Mouse (Mus musculus): ENCODE measurements around the gene Hdac7. TPM values are rescaled to one million over a fixed set of nuclear protein-coding genes. Genes with fewer than 3 reads are reported as not detected.
A peak's percentile ranks its signal among the peaks of the same experiment; 100 is the strongest.

Gene Hdac7
- total and polyA plus RNA-seq, 2 experiments from 2014 or later, result 21.6 to 29.4 TPM

DNA sequence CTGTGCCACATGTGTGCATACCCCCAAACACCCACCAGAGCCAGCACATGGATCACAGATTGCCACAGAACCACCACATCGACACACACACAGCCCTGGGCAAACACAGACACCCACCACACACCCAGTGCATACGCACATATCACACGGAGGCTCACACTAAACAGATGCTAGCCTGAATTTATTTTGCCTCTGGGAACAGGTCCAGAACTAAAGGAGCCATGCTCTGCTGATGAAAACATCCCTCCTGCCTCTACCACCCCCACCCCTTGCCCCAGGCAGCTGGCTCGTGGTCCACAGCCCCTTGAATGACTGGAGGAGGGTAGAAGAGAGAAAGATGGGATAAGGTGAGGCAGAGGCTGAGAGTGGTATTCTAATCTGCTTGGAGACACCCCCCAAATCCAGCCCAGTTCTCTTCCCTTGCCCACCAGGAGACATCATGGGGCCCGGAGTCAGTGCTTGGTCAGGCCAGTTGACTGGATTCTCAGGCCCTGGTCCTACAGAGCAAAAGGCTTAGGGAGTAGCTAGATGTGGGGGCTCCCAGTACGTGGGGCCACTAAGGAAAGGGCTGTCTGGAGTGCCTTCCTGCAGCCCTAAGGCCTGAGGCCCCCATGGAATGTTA is 16.0 kb downstream of the Hdac7 start:
- no peaks in the 10 kb centered on the region; the same call in 1 of the 2 replicates for H3K36me3 ChIP-seq (ENCODE audit: insufficient read depth)
- no peak overlapping the region for H3K4me3 ChIP-seq (ENCODE audit: low read depth, low read length)
- no peak for ATAC-seq
- peak overlapping the region; percentile 28 for H3K4me2 ChIP-seq (ENCODE audit: low read depth)
- TF ChIP-seq CTCF (IDR thresholded peaks at IDR 0.05; ENCODE audit: low read depth), result no peak
- WGBS, result 43% methylated on average over 6 of the region's 6 CpGs
- peaks cover 51% of the 10 kb centered on the region for H3K4me1 ChIP-seq (ENCODE audit: insufficient read depth)
- DNase-seq, result no peak
- H3K27me3 ChIP-seq (ENCODE audit: insufficient read depth, low read length), result no peaks in the 10 kb centered on the region
- no peak overlapping the region for H3K9ac ChIP-seq
- 0 out of 2 replicates have a peak overlapping the region, but pooled peaks have one; percentile 15 for H3K27ac ChIP-seq (ENCODE audit: low read depth, low read length)
- no peaks in the 10 kb centered on the region for H3K9me3 ChIP-seq (ENCODE audit: low read length)

DNA sequence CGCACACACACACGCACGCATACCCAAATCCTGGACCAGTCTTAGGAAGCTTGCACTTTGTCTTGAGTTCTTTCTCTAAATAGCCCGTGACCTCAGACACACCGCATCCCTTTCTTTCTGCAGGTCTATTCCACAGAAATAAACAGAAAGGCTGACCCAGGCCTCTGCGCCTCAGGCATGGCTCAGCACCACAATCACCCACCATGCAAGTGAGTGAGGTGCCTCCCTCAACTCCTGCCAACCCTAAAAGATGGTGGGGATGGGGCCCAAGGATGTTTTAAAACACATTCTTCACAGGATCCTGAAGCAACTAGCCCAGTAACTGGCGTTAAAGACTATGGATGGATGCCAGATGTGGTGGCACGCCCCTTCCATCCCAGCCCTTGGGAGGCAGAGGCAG is 16.9 kb downstream of the Hdac7 start:
- no peak overlapping the region for H3K4me2 ChIP-seq (ENCODE audit: low read depth)
- H3K27ac ChIP-seq (ENCODE audit: low read depth, low read length), result no peak overlapping the region
- no peak for TF ChIP-seq CTCF (IDR thresholded peaks at IDR 0.05; ENCODE audit: low read depth)
- H3K4me3 ChIP-seq (ENCODE audit: low read depth, low read length), result no peak overlapping the region
- H3K27me3 ChIP-seq (ENCODE audit: insufficient read depth, low read length), result no peaks in the 10 kb centered on the region
- H3K9me3 ChIP-seq (ENCODE audit: low read length), result no peaks in the 10 kb centered on the region
- ATAC-seq, result no peak
- no peak overlapping the region for H3K9ac ChIP-seq
- H3K36me3 ChIP-seq (ENCODE audit: insufficient read depth), result no peaks in the 10 kb centered on the region; the same call in 1 of the 2 replicates
- DNase-seq, result no peak
- peaks cover 56% of the 10 kb centered on the region for H3K4me1 ChIP-seq (ENCODE audit: insufficient read depth)
- 86% methylated on average over 8 of the region's 8 CpGs for WGBS

DNA sequence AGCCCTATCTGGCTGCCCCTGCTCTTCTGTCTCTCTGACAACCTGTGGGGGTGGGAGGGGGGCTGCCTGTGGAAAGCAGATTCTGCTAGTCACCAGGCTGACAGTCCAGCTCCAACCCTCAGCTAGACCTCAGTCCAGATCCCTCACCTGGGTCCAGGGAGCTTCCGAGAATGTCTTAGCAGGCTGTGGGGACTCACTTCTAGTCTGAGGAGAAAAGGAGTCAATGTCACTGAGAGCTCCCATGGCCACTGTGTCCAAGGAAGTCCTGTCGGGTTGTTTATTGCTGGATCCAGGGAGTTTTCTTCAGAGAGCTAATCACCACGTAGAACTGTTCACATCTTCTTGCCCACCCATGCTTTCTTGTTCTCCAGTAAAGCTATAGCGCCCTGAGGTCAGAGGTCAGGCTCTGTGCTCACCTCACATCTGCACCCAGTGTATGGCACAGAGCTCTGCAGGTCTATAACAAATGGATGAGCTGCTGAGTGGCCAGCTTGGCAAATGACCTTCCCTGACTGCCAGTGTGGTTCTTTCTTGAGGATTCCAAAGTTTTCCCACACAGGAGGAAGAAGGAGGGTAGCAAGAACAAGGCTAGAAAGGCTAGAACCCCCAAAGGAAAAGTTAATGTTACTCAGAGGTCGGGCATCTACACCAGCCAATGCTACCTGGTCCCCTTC is 17.6 kb downstream of the Hdac7 start:
- H3K4me3 ChIP-seq (ENCODE audit: low read depth, low read length), result no peak overlapping the region
- no peaks in the 10 kb centered on the region for H3K9me3 ChIP-seq (ENCODE audit: low read length)
- DNase-seq (no peak), ATAC-seq (no peak)
- no peak overlapping the region for H3K27ac ChIP-seq (ENCODE audit: low read depth, low read length)
- peaks cover 51% of the 10 kb centered on the region for H3K4me1 ChIP-seq (ENCODE audit: insufficient read depth)
- WGBS, result 74% methylated on average over 5 of the region's 5 CpGs
- TF ChIP-seq CTCF (IDR thresholded peaks at IDR 0.05; ENCODE audit: low read depth), result no peak
- no peak overlapping the region for H3K4me2 ChIP-seq (ENCODE audit: low read depth)
- H3K36me3 ChIP-seq (ENCODE audit: insufficient read depth), result no peaks in the 10 kb centered on the region; the same call in 1 of the 2 replicates
- H3K27me3 ChIP-seq (ENCODE audit: insufficient read depth, low read length), result no peaks in the 10 kb centered on the region
- H3K9ac ChIP-seq, result no peak overlapping the region

DNA sequence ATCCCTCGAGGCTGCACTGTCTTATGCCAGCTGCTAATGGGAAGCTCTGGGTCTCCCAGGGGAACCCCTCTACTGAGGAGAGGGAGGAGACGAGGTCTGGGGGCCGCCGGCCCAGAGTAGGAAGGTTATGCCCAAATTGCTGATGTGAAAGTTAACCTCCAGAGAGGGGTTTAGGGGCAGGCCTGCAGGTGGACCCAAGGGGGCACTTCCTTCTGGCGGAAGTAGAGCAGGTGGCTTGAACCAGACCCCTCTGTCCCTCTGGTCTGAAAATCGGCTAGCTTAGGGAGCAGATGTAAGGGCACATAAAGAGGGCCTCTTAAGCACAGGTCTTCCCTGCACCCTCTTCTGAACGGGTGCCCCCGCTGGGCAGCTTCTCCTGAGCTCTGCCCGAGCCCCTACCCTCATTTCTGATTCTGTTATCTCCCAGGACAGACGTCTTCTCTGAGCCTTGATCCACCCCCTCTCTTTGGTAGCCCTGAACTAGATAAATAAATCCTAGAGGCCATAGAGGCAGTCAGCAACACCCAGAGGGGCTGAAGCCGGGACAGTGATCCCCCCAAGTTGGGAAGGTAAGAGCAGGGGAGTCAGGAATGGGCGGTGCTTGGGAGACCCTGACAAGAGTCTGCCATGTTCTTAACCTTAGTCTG is 18.2 kb downstream of the Hdac7 start:
- ATAC-seq, result no peak
- no peak for DNase-seq
- H3K4me2 ChIP-seq (ENCODE audit: low read depth), result no peak overlapping the region; the same call in 1 of the 2 replicates
- no peaks in the 10 kb centered on the region for H3K9me3 ChIP-seq (ENCODE audit: low read length)
- WGBS, result 55% methylated on average over 12 of the region's 12 CpGs
- peaks cover 51% of the 10 kb centered on the region for H3K4me1 ChIP-seq (ENCODE audit: insufficient read depth)
- H3K27ac ChIP-seq (ENCODE audit: low read depth, low read length), result no peak overlapping the region
- no peaks in the 10 kb centered on the region for H3K27me3 ChIP-seq (ENCODE audit: insufficient read depth, low read length)
- no peak for TF ChIP-seq CTCF (IDR thresholded peaks at IDR 0.05; ENCODE audit: low read depth)
- no peaks in the 10 kb centered on the region; the same call in 1 of the 2 replicates for H3K36me3 ChIP-seq (ENCODE audit: insufficient read depth)
- no peak overlapping the region for H3K4me3 ChIP-seq (ENCODE audit: low read depth, low read length)
- no peak overlapping the region for H3K9ac ChIP-seq

DNA sequence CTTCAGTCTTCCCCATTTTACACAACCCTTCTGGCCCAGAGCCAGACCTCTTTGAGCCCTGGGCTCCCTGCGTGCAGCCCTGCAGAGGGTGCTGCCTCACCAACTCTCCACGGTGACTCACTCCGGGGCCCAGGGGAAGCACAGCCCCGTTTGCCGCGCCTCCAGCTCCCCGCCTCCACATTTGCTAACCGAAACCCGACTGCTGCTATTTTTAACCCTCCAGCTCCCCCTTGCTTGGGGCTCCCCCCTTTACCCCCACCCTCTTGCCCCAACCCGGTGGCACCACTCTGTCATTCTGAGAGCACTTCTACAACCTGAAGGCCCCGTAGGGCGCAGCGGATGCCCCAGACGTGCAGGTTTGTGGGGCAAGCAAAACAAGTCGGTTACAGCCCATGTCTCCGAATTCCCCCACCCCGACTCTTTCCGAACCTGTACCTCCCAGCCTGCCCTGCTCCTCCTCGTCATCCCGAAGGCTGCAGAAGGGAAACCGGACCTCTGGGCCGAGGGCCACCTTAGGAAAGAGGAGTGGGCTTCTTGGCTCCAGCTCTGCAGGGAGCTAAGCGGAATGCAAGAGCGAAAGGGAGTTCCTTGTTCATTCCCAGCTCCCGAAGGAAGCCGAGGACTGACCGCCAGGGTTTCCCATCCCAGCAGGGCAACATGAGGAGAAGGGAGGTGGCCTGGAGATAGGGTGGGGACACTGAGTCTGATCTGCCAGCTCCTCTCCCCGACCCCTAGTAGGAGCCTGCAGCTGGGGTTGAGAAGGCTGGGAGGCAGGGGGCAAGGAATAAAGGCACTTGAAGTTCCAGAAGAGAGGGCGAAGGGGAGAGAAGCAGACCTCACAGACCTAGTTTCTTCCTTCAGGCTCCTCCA is 19.0 kb downstream of the Hdac7 start:
- Histone ChIP-seq H3K4me3 (ENCODE audit: low read depth, low read length) (peak overlapping the region; percentile 16), H3K9ac (peak overlapping the region; percentile 31; the same call in 1 of the 2 replicates), H3K9me3 (ENCODE audit: low read length) (no peaks in the 10 kb centered on the region), H3K36me3 (ENCODE audit: insufficient read depth) (no peaks in the 10 kb centered on the region; the same call in 1 of the 2 replicates), H3K27ac (ENCODE audit: low read depth, low read length) (0 out of 2 replicates have a peak overlapping the region, but pooled peaks have one; percentile 40), H3K4me2 (ENCODE audit: low read depth) (peak overlapping the region; percentile 41), H3K27me3 (ENCODE audit: insufficient read depth, low read length) (no peaks in the 10 kb centered on the region), H3K4me1 (ENCODE audit: insufficient read depth) (peaks cover 49% of the 10 kb centered on the region)
- 12% methylated on average over 29 of the region's 29 CpGs for WGBS
- peak; percentile 46 for TF ChIP-seq CTCF (IDR thresholded peaks at IDR 0.05; ENCODE audit: low read depth)
- ATAC-seq (peak; percentile 75), DNase-seq (peak; percentile 71)

DNA sequence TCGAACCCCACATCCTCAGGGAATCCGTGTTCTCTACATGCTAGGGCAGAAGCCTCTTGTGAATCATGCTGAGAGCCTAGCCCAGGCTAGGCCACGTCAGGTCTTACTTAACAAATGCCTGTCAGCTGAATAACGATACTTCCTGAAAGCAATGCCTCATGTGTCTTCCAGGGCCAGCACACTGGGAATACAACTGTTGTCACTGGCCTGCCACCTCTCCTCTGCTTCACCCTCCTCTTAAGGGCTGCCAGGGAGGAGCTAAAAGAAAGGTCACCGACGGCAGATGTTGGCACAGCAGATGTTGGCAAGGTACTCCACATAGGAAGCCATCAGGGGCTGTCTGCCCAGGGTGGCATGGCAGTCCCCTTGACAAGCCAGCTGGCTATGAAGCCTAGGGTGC is 20.3 kb downstream of the Hdac7 start:
- ATAC-seq (no peak), DNase-seq (no peak)
- H3K27me3 ChIP-seq (ENCODE audit: insufficient read depth, low read length), result no peaks in the 10 kb centered on the region
- no peak overlapping the region for H3K9ac ChIP-seq
- no peak overlapping the region for H3K4me2 ChIP-seq (ENCODE audit: low read depth)
- H3K36me3 ChIP-seq (ENCODE audit: insufficient read depth), result no peaks in the 10 kb centered on the region; the same call in 1 of the 2 replicates
- H3K4me3 ChIP-seq (ENCODE audit: low read depth, low read length), result no peak overlapping the region
- peaks cover 41% of the 10 kb centered on the region for H3K4me1 ChIP-seq (ENCODE audit: insufficient read depth)
- no peak overlapping the region for H3K27ac ChIP-seq (ENCODE audit: low read depth, low read length)
- no peak for TF ChIP-seq CTCF (IDR thresholded peaks at IDR 0.05; ENCODE audit: low read depth)
- no peaks in the 10 kb centered on the region for H3K9me3 ChIP-seq (ENCODE audit: low read length)
- 77% methylated on average over 6 of the region's 6 CpGs for WGBS
